Mouse (Mus musculus): ENCODE results near the gene Spred1. TPM values are rescaled to one million over a fixed set of nuclear protein-coding genes. Genes with fewer than 3 reads are reported as not detected.
A peak's percentile ranks its signal among the peaks of the same experiment; 100 is the strongest.

The Spred1 gene
- polyA plus RNA-seq, 1 experiment from 2014 or later = 7.4 TPM

DNA sequence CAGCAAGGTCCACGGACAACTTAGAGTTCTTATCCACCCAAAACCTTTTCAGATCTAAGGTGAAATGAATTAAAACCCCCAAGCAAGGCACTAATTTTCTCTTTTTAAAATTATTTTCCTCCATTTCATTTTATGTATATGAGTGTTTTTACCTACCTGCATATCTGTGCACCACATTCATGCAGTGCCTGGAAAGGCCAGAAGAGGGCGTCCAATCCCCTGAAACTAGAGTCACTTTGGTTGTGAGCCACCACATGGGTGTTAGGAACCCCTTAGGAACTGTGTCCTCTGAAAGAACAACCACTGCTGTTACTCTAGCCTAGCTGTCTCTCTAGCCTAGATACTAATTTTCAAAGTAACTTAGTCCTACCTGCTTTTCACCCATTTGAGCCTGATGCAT lies 95.0 kb downstream of the Spred1 start:
- 62% methylated on average over 2 of the region's 2 CpGs for WGBS
- H3K4me1 ChIP-seq (ENCODE audit: control insufficient read depth, insufficient read depth, low read depth, low read length) = no peaks in the 10 kb centered on the region
- no peak overlapping the region for H3K4me2 ChIP-seq (ENCODE audit: low read length)
- no peaks in the 10 kb centered on the region for H3K36me3 ChIP-seq (ENCODE audit: control insufficient read depth, insufficient read depth, low read length)
- H3K9ac ChIP-seq (ENCODE audit: low read depth, low read length) = no peak overlapping the region
- no peak overlapping the region for H3K27ac ChIP-seq (ENCODE audit: low read depth, low read length)
- H3K27me3 ChIP-seq (replicated peaks; ENCODE audit: control insufficient read depth, insufficient read depth, low read length) = no peaks in the 10 kb centered on the region
- no peak overlapping the region for H3K4me3 ChIP-seq (ENCODE audit: low read length)
- ATAC-seq = no peak
- no peaks in the 10 kb centered on the region for H3K9me3 ChIP-seq (ENCODE audit: control insufficient read depth, low read length)

DNA sequence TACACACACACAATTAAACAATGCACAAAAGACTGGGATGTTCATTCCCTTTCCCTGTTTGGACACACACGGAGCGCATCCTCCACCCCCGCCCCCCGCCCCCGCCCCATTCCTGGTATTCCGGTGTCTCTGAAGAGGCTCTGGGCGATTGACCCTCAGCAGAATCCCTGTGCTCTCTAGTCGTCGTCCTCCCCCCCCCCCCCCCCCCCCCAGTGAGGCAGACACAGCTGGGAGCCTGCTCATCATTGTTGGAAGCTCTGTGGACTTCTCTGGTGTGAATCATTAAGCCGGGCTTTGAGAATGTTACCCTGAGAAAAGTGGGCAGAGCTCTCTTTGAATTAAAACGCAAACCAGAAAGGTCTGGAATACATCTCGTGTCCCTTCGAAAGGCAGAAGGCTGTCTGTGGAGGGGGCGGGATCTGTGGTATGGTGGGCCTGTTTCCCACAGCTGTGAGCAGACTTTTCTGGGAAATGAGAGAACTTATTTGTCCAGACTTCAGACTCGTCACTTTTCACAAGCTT lies 96.6 kb downstream of the Spred1 start:
- no peaks in the 10 kb centered on the region for H3K9me3 ChIP-seq (ENCODE audit: control insufficient read depth, low read length)
- WGBS = 7% methylated on average over 13 of the region's 15 CpGs
- H3K27ac ChIP-seq (ENCODE audit: low read depth, low read length) = no peak overlapping the region
- H3K27me3 ChIP-seq (replicated peaks; ENCODE audit: control insufficient read depth, insufficient read depth, low read length) = no peaks in the 10 kb centered on the region
- no peaks in the 10 kb centered on the region for H3K4me1 ChIP-seq (ENCODE audit: control insufficient read depth, insufficient read depth, low read depth, low read length)
- no peak overlapping the region for H3K9ac ChIP-seq (ENCODE audit: low read depth, low read length)
- no peak overlapping the region for H3K4me3 ChIP-seq (ENCODE audit: low read length)
- H3K36me3 ChIP-seq (ENCODE audit: control insufficient read depth, insufficient read depth, low read length) = no peaks in the 10 kb centered on the region
- H3K4me2 ChIP-seq (ENCODE audit: low read length) = 0 out of 2 replicates have a peak overlapping the region, but pooled peaks have one; percentile 34
- no peak for ATAC-seq

- Histone ChIP-seq H3K4me2 (ENCODE audit: low read length) (no peak overlapping the region), H3K4me3 (ENCODE audit: low read length) (no peak overlapping the region), H3K27ac (ENCODE audit: low read depth, low read length) (no peak overlapping the region), H3K9me3 (ENCODE audit: control insufficient read depth, low read length) (no peaks in the 10 kb centered on the region), H3K27me3 (replicated peaks; ENCODE audit: control insufficient read depth, insufficient read depth, low read length) (no peaks in the 10 kb centered on the region), H3K9ac (ENCODE audit: low read depth, low read length) (no peak overlapping the region), H3K4me1 (ENCODE audit: control insufficient read depth, insufficient read depth, low read depth, low read length) (no peaks in the 10 kb centered on the region), H3K36me3 (ENCODE audit: control insufficient read depth, insufficient read depth, low read length) (no peaks in the 10 kb centered on the region)
- WGBS = 100% methylated on average over 4 of the region's 4 CpGs
- ATAC-seq = no peak
These were observed 98.4 kb downstream of the Spred1 start for GRCm38 (mm10) chr2:117219536-117219935.

DNA sequence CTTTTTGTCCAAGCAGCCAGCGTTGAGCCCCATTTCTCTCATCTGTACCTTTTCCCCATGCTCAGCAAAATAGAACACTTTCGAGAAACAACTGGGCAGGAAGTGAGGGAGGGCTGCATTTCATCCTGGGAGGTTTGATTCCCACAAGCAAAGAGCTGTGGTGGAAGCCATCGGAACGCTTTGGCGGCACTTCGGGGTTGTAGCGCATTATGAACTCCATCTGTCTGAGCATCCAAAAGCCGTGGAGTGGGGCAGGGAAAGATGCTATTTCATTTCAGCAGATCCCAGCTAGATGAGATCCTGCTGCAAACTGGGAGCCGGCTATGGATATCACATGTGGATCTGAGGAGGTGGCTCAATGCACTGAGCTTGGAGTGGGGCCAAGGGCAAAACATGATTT lies 101.5 kb downstream of the Spred1 start:
- Histone ChIP-seq H3K9ac (ENCODE audit: low read depth, low read length) (no peak overlapping the region), H3K4me2 (ENCODE audit: low read length) (no peak overlapping the region), H3K27me3 (replicated peaks; ENCODE audit: control insufficient read depth, insufficient read depth, low read length) (no peaks in the 10 kb centered on the region), H3K27ac (ENCODE audit: low read depth, low read length) (no peak overlapping the region), H3K4me1 (ENCODE audit: control insufficient read depth, insufficient read depth, low read depth, low read length) (no peaks in the 10 kb centered on the region), H3K9me3 (ENCODE audit: control insufficient read depth, low read length) (no peaks in the 10 kb centered on the region), H3K4me3 (ENCODE audit: low read length) (no peak overlapping the region), H3K36me3 (ENCODE audit: control insufficient read depth, insufficient read depth, low read length) (no peaks in the 10 kb centered on the region)
- no peak for ATAC-seq
- WGBS = 87% methylated on average over 9 of the region's 9 CpGs

DNA sequence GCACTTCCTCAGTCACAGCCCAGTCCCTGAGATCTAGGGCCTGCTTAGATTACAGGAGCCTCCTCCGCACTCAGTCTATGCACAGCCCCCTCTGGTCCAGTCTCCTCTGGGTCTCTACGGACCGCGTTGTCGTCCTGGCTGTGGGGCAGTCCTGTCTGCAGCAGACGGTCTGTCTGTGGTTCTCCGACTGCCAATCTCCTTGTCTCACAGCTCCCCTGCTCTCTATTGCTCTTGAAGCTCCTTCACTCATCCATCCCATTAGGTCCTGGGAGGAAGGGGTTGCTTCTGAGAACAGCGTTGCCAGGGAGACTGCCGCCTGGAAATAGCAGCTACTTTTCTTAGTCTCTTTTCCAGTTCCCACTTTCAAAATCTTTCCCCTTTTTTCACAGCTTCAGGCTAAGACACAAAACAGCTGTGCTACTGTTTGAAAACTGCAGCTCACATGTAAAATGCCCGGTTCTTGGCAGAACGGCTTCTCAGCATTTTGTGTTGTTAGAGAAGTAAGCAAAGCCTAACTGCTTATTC lies 107.5 kb downstream of the Spred1 start:
- no peak overlapping the region for H3K4me2 ChIP-seq (ENCODE audit: low read length)
- no peak overlapping the region for H3K27ac ChIP-seq (ENCODE audit: low read depth, low read length)
- H3K27me3 ChIP-seq (replicated peaks; ENCODE audit: control insufficient read depth, insufficient read depth, low read length) = 0 out of 2 replicates have a peak, but pooled peaks cover 2% of the 10 kb centered on the region
- WGBS = 23% methylated on average over 11 of the region's 11 CpGs
- H3K4me1 ChIP-seq (ENCODE audit: control insufficient read depth, insufficient read depth, low read depth, low read length) = peaks cover 7% of the 10 kb centered on the region; the same call in 1 of the 2 replicates
- peak overlapping the region; percentile 24; the same call in 1 of the 2 replicates for H3K9ac ChIP-seq (ENCODE audit: low read depth, low read length)
- no peaks in the 10 kb centered on the region for H3K9me3 ChIP-seq (ENCODE audit: control insufficient read depth, low read length)
- H3K36me3 ChIP-seq (ENCODE audit: control insufficient read depth, insufficient read depth, low read length) = no peaks in the 10 kb centered on the region
- H3K4me3 ChIP-seq (ENCODE audit: low read length) = no peak overlapping the region
- peak; percentile 89 for ATAC-seq

DNA sequence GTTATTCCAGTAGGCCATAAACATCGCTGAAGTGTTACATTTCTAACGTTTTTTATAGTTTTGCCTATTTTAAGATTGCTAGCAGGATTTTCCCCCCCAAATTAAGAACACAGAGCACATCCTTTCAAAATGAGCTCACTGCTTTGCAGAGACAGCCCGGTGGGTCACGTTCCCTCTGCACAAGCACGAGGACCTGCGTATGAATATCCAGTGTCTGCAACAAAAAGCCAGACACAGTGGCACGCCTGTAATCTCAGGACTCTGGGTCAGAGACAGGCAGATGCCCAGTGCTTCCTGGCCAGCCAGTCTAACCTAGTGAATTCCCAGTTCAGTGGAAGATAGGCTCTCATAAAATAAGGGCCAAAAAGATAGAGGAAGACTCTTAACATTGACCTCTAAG lies 109.1 kb downstream of the Spred1 start:
- H3K27ac ChIP-seq (ENCODE audit: low read depth, low read length) = no peak overlapping the region
- no peak overlapping the region for H3K4me3 ChIP-seq (ENCODE audit: low read length)
- WGBS = 78% methylated on average over 7 of the region's 7 CpGs
- H3K9me3 ChIP-seq (ENCODE audit: control insufficient read depth, low read length) = no peaks in the 10 kb centered on the region
- H3K4me2 ChIP-seq (ENCODE audit: low read length) = no peak overlapping the region
- H3K36me3 ChIP-seq (ENCODE audit: control insufficient read depth, insufficient read depth, low read length) = no peaks in the 10 kb centered on the region
- no peak overlapping the region for H3K9ac ChIP-seq (ENCODE audit: low read depth, low read length)
- H3K4me1 ChIP-seq (ENCODE audit: control insufficient read depth, insufficient read depth, low read depth, low read length) = peaks cover 7% of the 10 kb centered on the region; the same call in 1 of the 2 replicates
- H3K27me3 ChIP-seq (replicated peaks; ENCODE audit: control insufficient read depth, insufficient read depth, low read length) = 0 out of 2 replicates have a peak, but pooled peaks cover 2% of the 10 kb centered on the region
- ATAC-seq = no peak

DNA sequence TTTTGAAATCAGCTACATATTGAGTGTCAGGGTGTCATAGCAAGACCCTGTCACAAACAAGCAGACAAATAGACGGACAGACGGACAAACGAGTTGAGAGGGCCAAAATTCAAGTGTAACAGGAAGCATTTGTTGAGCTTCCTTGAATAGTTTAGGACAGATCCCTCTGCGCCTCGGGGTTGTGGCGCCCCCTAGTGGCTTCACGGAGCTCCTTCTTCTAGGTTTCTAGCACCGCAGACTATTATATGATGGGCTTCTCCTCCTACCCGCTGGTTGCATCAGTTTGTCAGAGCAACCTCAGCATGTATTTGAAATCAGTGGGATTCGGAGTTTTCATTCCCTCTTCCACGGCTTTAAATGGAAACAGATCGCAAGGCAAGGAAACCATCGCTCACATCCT lies 110.1 kb downstream of the Spred1 start:
- ATAC-seq = peak; percentile 88
- peak overlapping the region; percentile 28; the same call in 1 of the 2 replicates for H3K9ac ChIP-seq (ENCODE audit: low read depth, low read length)
- WGBS = 4% methylated on average over 13 of the region's 13 CpGs

More for the DNA sequence above, 110.1 kb downstream of the Spred1 start:
- H3K36me3 ChIP-seq (ENCODE audit: control insufficient read depth, insufficient read depth, low read length) = no peaks in the 10 kb centered on the region
- H3K27me3 ChIP-seq (replicated peaks; ENCODE audit: control insufficient read depth, insufficient read depth, low read length) = 0 out of 2 replicates have a peak, but pooled peaks cover 2% of the 10 kb centered on the region
- H3K4me1 ChIP-seq (ENCODE audit: control insufficient read depth, insufficient read depth, low read depth, low read length) = peaks cover 7% of the 10 kb centered on the region; the same call in 1 of the 2 replicates
- H3K27ac ChIP-seq (ENCODE audit: low read depth, low read length) = no peak overlapping the region
- H3K4me2 ChIP-seq (ENCODE audit: low read length) = peak overlapping the region; percentile 37
- no peak overlapping the region for H3K4me3 ChIP-seq (ENCODE audit: low read length)
- H3K9me3 ChIP-seq (ENCODE audit: control insufficient read depth, low read length) = no peaks in the 10 kb centered on the region

MicroRNAs encoded within 50 kb of the gene (microRNA counts, 519-probe panel; counts per million panel counts)
- 2,471 counts per million, percentile 64 among the panel's probes with 10 or more counts for microRNA mmu-miR-674

Small RNA genes within 50 kb of the gene (microRNA-seq; reads per million reads assigned to microRNA genes)
- 808 reads per million, percentile 76 among the genes with 10 or more reads in this experiment for gene Mir674

Other genes with a start within 250 kb of the Spred1 start
- gene Tmco5, start 242.7 kb upstream of the Spred1 start, polyA plus RNA-seq (2015; fragmentation: Nextera tagmentation; extraction: Ambion mirVana) = not detected in 2 replicates
- 7.6 and 11.1 TPM in 2 replicates for gene Fam98b, start 128.4 kb downstream of the Spred1 start, polyA plus RNA-seq (2015; fragmentation: Nextera tagmentation; extraction: Ambion mirVana)
- gene Rasgrp1, start 221.6 kb downstream of the Spred1 start, polyA plus RNA-seq (2015; fragmentation: Nextera tagmentation; extraction: Ambion mirVana) = 2.5 TPM in 2 replicates